Mouse (Mus musculus) c-Kit-negative CD71-positive TER-119-positive erythroid progenitor cells, embryonic 14.5 days (primary cell): ENCODE data around the gene Thbs1.
"Not testable (repeated sequence)": the region's sequence is repeated elsewhere in the genome, so short reads cannot be mapped to it uniquely, and the experiment has no call there.

Experiments
- DNase-seq: peaks from one replicate; pipeline ENCODE4 v3.0.0-alpha.2; 2013; ENCODE audit warnings: low read depth, low spot score

The Thbs1 gene

GRCm38 (mm10) chr2:118147749-118148148 lies 36.1 kb downstream of the Thbs1 start:
- DNase-seq = not testable (repeated sequence)

- no peak for DNase-seq
Observed at GRCm38 (mm10) chr2:118148321-118149142, 36.9 kb downstream of the Thbs1 start.

- DNase-seq = no peak
Observed at GRCm38 (mm10) chr2:118149855-118150563, 38.3 kb downstream of the Thbs1 start.

- no peak for DNase-seq
Observed at GRCm38 (mm10) chr2:118158095-118158494, 46.4 kb downstream of the Thbs1 start.

GRCm38 (mm10) chr2:118159126-118159525 lies 47.5 kb downstream of the Thbs1 start:
- no peak for DNase-seq

- no peak for DNase-seq
Observed at GRCm38 (mm10) chr2:118160547-118160946, 48.9 kb downstream of the Thbs1 start.

GRCm38 (mm10) chr2:118160991-118161390 lies 49.3 kb downstream of the Thbs1 start:
- no peak for DNase-seq

GRCm38 (mm10) chr2:118162486-118162885 lies 50.8 kb downstream of the Thbs1 start:
- no peak for DNase-seq

- DNase-seq = no peak
Observed at GRCm38 (mm10) chr2:118164137-118164536, 52.5 kb downstream of the Thbs1 start.

GRCm38 (mm10) chr2:118165691-118166090 lies 54.0 kb downstream of the Thbs1 start:
- no peak for DNase-seq

- no peak for DNase-seq
Observed at GRCm38 (mm10) chr2:118167731-118168130, 56.1 kb downstream of the Thbs1 start.

GRCm38 (mm10) chr2:118168225-118168624 lies 56.5 kb downstream of the Thbs1 start:
- no peak for DNase-seq

GRCm38 (mm10) chr2:118174558-118175383 lies 63.1 kb downstream of the Thbs1 start:
- no peak for DNase-seq
